Mouse (Mus musculus) forebrain, embryonic 10.5 days (tissue): Measurements from ENCODE around the gene Cdx2. TPM values are rescaled to one million over a fixed set of nuclear protein-coding genes. Genes with fewer than 3 reads are reported as not detected.

ENCODE experiments used
- DNase-seq: peaks from one replicate; pipeline ENCODE4 v3.0.0-alpha.2; 2017; ENCODE audit warnings: low spot score; ENCODE audit errors: extremely low spot score
- H3K27ac ChIP-seq: fragments of 300-500 bp; sonication (generic); 2 replicates; pipeline ENCODE4 v1.5.1; 2016; ENCODE audit warnings: mild to moderate bottlenecking
- H3K27me3 ChIP-seq: fragments of 300-500 bp; sonication (generic); 2 replicates; pipeline ENCODE4 v1.6.1; 2016; ENCODE audit warnings: mild to moderate bottlenecking; ENCODE audit not compliant: poor library complexity, severe bottlenecking
- H3K36me3 ChIP-seq: fragments of 300-500 bp; sonication (generic); replicated peaks from 2 replicates; pipeline ENCODE4 v1.6.1; 2016; ENCODE audit warnings: mild to moderate bottlenecking, moderate library complexity
- H3K4me1 ChIP-seq: fragments of 300-500 bp; sonication (generic); 2 replicates; pipeline ENCODE4 v1.6.1; 2016
- H3K4me3 ChIP-seq: fragments of 300-500 bp; sonication (generic); 2 replicates; pipeline ENCODE4 v1.5.1; 2016; ENCODE audit warnings: mild to moderate bottlenecking, moderate library complexity
- H3K9me3 ChIP-seq: fragments of 300-500 bp; sonication (generic); 2 replicates; pipeline ENCODE4 v1.6.1; 2016; ENCODE audit warnings: mild to moderate bottlenecking, moderate library complexity
- WGBS: fragments of 180-500 bp; shearing (Covaris S2); methylation state at CpG from one replicate; pipeline ENCODE4 v1.1.7; 2016; 5-methylcytosine and 5-hydroxymethylcytosine counted together
- polyA plus RNA-seq: library from polyadenylated mRNA; unstranded; fragments of >200 nt; fragmentation: Nextera tagmentation; extraction: Ambion mirVana; gene quantifications from 2 replicates; pipeline ENCODE4 v1.2.1, GENCODE M21; 2016

Cdx2 gene
- polyA plus RNA-seq, 1 experiment from 2014 or later: not detected

GRCm38 (mm10) chr5:147312830-147313685 lies 6.0 kb upstream of the Cdx2 start:
- peak; percentile 31 for DNase-seq
- H3K4me1 ChIP-seq: peaks cover 12% of the 10 kb centered on the region
- under 1% methylated on average over 27 of the region's 27 CpGs for WGBS
- no peaks in the 10 kb centered on the region for H3K9me3 ChIP-seq
- H3K36me3 ChIP-seq: no peaks in the 10 kb centered on the region
- H3K4me3 ChIP-seq: no peak overlapping the region
- peaks cover 100% of the 10 kb centered on the region for H3K27me3 ChIP-seq
- no peak overlapping the region for H3K27ac ChIP-seq

GRCm38 (mm10) chr5:147309786-147310185 lies 2.7 kb upstream of the Cdx2 start:
- Histone ChIP-seq H3K27ac (no peak overlapping the region), H3K4me3 (no peak overlapping the region), H3K9me3 (no peaks in the 10 kb centered on the region), H3K4me1 (peaks cover 19% of the 10 kb centered on the region), H3K27me3 (peaks cover 100% of the 10 kb centered on the region), H3K36me3 (no peaks in the 10 kb centered on the region)
- 0% methylated on average over 2 of the region's 2 CpGs for WGBS
- DNase-seq: no peak

DNA sequence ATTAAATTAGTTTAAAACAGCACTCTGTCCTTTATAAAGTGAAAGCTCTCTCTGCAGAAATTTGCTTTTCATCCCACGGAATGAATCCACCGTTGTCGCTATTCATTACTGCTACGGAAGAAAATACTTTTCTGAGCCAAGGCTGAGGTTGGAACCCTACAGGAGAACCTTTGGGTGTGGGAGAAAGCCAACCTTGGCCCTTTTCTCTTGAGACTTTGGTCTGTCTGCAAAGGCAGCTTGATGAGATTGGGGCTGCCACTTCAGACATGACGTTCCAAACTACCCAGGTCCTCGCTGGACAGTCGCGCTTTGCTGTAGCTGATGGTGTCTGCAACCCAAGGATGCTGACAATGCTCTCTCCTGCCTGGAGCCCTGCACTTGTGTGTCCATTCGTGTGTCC lies 1.4 kb upstream of the Cdx2 start:
- H3K9me3 ChIP-seq: no peaks in the 10 kb centered on the region
- no peak overlapping the region for H3K4me3 ChIP-seq
- H3K36me3 ChIP-seq: no peaks in the 10 kb centered on the region
- no peak for DNase-seq
- H3K27me3 ChIP-seq: peaks cover 100% of the 10 kb centered on the region
- peaks cover 24% of the 10 kb centered on the region for H3K4me1 ChIP-seq
- no peak overlapping the region for H3K27ac ChIP-seq
- WGBS: 5% methylated on average over 9 of the region's 9 CpGs

- 1% methylated on average over 12 of the region's 12 CpGs for WGBS
Observed at GRCm38 (mm10) chr5:147307398-147307785, 322 bp upstream of the Cdx2 start.

DNA sequence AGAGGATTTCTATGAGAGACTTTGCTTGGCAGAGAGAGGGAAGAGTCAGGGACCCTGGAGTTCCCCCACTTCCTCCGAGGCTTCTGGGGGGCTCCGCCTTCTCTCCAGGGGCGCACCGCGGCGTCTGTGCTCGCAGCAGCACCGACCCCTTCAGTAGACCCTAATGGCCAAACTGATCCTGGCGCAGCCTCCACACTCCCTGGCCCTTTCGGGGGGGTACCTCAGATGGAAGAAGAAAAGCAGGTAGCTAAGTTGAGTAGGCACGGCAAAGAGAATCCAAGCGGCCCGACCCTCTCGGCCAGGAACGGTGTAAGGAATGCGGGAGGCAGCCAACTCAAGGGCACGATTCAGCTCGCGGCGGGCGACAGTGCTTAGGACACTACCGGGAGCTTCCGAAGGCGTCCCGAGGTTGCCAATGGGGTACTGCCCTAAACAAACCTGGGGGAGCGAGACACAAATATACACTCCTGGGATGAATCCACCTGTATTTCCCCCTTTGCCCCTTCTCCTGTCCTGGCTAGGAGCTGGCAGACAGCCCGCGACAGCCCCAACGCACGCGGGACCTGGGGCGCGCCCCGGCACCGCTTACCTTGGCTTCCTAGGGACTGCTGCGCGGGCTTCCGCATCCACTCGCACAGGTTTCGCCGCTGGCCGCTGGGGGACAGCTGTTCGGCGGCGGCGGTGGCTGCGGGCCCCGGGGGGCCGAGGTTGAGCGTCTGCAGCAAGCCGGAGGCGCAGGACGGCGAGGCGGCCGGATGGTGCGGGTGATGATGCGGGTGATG lies 1.0 kb downstream of the Cdx2 start:
- H3K27ac ChIP-seq: no peak overlapping the region
- H3K4me1 ChIP-seq: peaks cover 30% of the 10 kb centered on the region
- DNase-seq: peak; percentile 34
- H3K4me3 ChIP-seq: no peak overlapping the region; the same call in 1 of the 2 replicates
- no peaks in the 10 kb centered on the region for H3K9me3 ChIP-seq
- H3K27me3 ChIP-seq: peaks cover 100% of the 10 kb centered on the region
- WGBS: under 1% methylated on average over 58 of the region's 58 CpGs
- H3K36me3 ChIP-seq: no peaks in the 10 kb centered on the region

More at GRCm38 (mm10) chr5:147307398-147307785, 322 bp upstream of the Cdx2 start:
- Histone ChIP-seq H3K27me3 (peaks cover 100% of the 10 kb centered on the region), H3K4me1 (peaks cover 24% of the 10 kb centered on the region), H3K27ac (no peak overlapping the region), H3K36me3 (no peaks in the 10 kb centered on the region), H3K4me3 (no peak overlapping the region), H3K9me3 (no peaks in the 10 kb centered on the region)
- no peak for DNase-seq

DNA sequence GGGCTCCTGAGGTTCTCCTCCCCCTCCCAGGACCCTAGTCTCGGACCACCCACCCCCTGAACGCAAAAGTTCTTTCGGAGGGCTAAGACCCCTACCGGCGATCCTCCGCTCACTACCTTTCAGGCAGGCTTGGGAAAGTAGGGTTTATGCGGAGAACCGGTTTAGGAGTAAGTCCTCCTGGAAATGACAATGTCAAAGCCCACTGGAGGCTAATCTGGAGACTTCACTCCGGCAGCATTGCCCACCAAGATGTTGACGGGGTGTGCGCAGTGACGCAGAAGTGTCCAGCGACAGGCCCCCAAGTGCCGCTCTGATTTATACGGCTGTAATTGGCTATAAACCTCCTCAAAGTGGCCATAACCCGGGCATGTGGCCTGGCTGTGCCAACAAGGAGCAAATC lies 1.9 kb downstream of the Cdx2 start:
- WGBS: under 1% methylated on average over 16 of the region's 16 CpGs
- DNase-seq: peak; percentile 33
- Histone ChIP-seq H3K4me1 (peaks cover 32% of the 10 kb centered on the region), H3K9me3 (no peaks in the 10 kb centered on the region), H3K36me3 (no peaks in the 10 kb centered on the region), H3K4me3 (no peak overlapping the region), H3K27ac (no peak overlapping the region), H3K27me3 (peaks cover 100% of the 10 kb centered on the region)

DNA sequence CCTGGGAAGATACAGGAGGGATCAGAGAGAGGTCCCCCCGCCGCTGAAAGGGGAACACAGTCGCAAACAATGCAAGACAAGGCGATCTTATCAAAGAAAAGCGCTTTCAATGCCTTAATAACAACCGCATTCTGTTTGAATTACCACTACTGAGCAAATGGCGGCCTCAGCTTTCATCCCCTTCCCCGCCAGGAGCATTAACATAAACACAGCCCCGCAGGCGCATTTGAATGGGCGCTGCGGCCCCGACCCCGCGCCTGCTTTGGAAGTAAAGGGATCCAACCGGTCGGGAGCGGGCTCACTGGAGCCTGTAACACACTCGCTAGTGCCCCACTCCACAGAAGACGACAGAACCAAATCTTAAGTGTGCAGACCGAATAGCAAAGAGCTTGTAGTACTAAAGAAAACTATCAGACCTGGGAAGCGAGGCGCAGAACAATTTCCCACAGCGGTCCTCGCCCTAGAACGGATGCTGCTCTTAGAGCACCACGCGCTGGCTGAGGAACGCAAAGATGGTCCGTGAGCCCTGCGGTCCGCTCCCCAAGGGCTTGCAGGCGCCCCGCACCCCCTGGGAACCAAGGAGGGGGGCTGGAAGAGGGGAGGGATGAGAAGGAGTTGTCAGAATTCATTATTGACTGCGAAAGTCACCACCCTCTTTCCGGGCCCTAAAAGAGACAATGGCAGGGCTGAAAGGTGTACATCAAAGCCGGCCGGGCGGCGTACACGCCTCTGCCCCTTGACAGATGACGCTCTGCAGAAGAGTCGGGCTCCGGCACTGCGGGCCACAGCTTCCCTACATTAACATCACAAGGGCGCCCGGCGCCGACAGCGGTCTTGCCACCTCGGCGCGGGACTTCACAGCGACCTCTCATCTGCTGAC lies 2.6 kb downstream of the Cdx2 start:
- WGBS: under 1% methylated on average over 54 of the region's 54 CpGs
- Histone ChIP-seq H3K4me3 (no peak overlapping the region), H3K9me3 (no peaks in the 10 kb centered on the region), H3K36me3 (no peaks in the 10 kb centered on the region), H3K27me3 (peaks cover 100% of the 10 kb centered on the region), H3K27ac (no peak overlapping the region), H3K4me1 (peaks cover 39% of the 10 kb centered on the region)
- DNase-seq: peak; percentile 38

DNA sequence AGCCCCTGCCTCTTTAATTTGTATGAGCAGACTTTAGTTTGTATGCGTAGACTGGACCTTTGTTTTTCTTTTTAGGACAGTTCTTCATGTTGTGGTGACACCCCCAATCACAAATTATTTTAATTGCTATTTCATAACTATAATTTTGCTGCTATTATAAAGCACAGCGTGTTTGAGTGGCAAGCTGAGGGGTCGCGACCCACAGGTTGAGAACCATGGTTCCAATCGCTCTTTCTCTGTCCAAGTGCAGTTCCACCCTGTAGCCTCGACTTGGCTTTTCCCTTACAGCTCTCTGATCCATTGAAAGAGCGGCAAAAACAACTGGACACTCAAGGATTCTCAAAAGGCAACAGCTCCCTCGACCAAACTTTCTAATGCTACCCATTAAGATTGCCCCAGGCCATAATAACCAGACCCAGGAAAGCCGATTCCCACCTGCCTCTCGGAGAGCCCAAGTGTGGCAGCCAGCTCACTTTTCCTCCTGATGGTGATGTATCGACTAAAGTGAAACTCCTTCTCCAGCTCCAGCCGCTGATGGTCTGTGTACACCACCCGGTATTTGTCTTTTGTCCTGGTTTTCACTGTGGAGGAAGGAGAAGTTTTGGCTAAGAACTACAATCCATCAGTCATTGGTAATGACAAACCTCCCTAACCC lies 4.2 kb downstream of the Cdx2 start:
- DNase-seq: peak; percentile 32
- WGBS: 4% methylated on average over 13 of the region's 13 CpGs
- no peak overlapping the region for H3K4me3 ChIP-seq
- peaks cover 100% of the 10 kb centered on the region for H3K27me3 ChIP-seq
- H3K27ac ChIP-seq: no peak overlapping the region
- peaks cover 44% of the 10 kb centered on the region for H3K4me1 ChIP-seq
- no peaks in the 10 kb centered on the region for H3K9me3 ChIP-seq
- no peaks in the 10 kb centered on the region for H3K36me3 ChIP-seq

DNA sequence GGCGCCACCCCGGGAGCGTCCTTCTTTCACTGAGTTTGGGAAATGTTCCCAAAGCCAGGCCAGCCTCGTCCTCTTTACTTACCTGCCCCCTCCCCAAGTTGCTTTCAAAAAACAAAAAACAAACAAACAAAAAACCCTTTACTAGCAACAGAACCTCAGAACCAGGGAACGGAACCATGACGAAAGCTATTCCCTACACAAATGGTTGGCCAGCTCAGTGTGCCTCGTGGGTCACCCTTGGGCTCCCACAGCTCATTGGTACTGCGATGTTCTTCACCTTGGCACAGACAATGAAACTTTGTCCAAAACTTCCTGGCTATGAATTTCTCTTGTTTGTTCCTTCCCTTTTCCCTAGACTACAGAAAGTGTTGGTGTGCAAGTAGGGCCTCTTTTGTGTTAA lies 4.9 kb downstream of the Cdx2 start:
- peaks cover 100% of the 10 kb centered on the region for H3K27me3 ChIP-seq
- no peak overlapping the region for H3K4me3 ChIP-seq
- H3K4me1 ChIP-seq: peaks cover 44% of the 10 kb centered on the region
- WGBS: 2% methylated on average over 8 of the region's 8 CpGs
- no peak for DNase-seq
- H3K27ac ChIP-seq: no peak overlapping the region
- H3K36me3 ChIP-seq: no peaks in the 10 kb centered on the region
- H3K9me3 ChIP-seq: no peaks in the 10 kb centered on the region

DNA sequence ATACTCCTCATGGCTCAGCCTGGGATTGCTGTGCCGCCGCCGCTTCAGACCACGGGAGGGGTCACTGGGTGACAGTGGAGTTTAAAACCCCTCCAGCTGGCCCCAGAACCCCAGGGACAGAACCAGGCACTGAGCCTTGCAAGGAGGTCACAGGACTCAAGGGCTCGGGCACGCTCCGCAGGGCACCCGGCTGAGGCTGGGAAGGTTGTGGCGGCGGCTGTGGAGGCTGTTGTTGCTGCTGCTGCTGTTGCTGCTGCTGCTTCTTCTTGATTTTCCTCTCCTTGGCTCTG lies 5.3 kb downstream of the Cdx2 start:
- peak; percentile 45 for DNase-seq
- WGBS: under 1% methylated on average over 10 of the region's 10 CpGs
- H3K27me3 ChIP-seq: peaks cover 100% of the 10 kb centered on the region
- no peak overlapping the region for H3K4me3 ChIP-seq
- peaks cover 40% of the 10 kb centered on the region for H3K4me1 ChIP-seq
- no peaks in the 10 kb centered on the region for H3K36me3 ChIP-seq
- H3K27ac ChIP-seq: no peak overlapping the region
- H3K9me3 ChIP-seq: no peaks in the 10 kb centered on the region

- Histone ChIP-seq H3K36me3 (no peaks in the 10 kb centered on the region), H3K27me3 (peaks cover 100% of the 10 kb centered on the region), H3K27ac (no peak overlapping the region), H3K4me1 (peaks cover 34% of the 10 kb centered on the region), H3K4me3 (no peak overlapping the region), H3K9me3 (no peaks in the 10 kb centered on the region)
- under 1% methylated on average over 21 of the region's 21 CpGs for WGBS
- DNase-seq: peak; percentile 49
Observed at GRCm38 (mm10) chr5:147300917-147301780, 5.9 kb downstream of the Cdx2 start.
